Mouse (Mus musculus) left cerebral cortex, adult 6 months (tissue): Measurements from ENCODE around the gene Tas2r137. TPM values are rescaled to one million over a fixed set of nuclear protein-coding genes. Genes with fewer than 3 reads are reported as not detected.

ENCODE experiments used
- long read RNA-seq, 2 experiments: library from polyadenylated mRNA; unstranded; transcript quantifications; one replicate each; pipeline ENCODE4 v2.0.0; 2019 to 2020
- polyA plus RNA-seq: library from polyadenylated mRNA; unstranded; fragments of <200 nt; fragmentation: Nextera tagmentation; gene quantifications from 2 replicates; pipeline ENCODE4 v1.2.3, GENCODE M21; 2021

The Tas2r137 gene
- not detected in 2 replicates for polyA plus RNA-seq
- long read RNA-seq, experiment 1, result 0 reads
- long read RNA-seq, experiment 2, result 0 reads

DNA sequence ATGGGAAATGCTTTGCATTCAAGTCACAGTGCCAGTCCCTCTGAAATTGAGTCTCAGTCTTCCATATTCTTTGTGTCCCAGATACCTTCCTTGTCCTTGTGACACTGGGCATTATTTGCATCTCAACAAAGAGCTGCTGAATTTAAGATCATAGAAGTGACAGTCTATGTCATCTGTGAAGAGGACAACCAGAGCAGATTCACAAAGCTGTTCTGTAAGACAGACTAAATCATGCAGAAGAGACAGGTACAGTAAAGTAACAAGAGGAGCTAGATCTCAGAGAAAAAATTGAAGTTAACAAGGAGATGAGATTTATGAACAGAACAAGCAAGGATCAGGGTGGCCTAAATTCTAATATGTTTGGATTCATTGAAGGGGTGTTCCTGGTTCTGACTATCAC lies at the start of gene Tas2r137:
TSS of gene Tas2r137 (plus strand) at position 301 of the 400 bp plus-strand sequence.

GRCm38 (mm10) chr6:40470916-40471719 lies 19.9 kb upstream of the Tas2r137 start, which contains the start of gene Ssbp1:
Gene Ssbp1, plus strand, starts transcription at chr6:40471352.

GRCm38 (mm10) chr6:40493229-40493628 lies 2.2 kb downstream of the Tas2r137 start, which contains the start of gene Tas2r108:
Gene Tas2r108, plus strand, starts transcription at chr6:40493529.

DNA sequence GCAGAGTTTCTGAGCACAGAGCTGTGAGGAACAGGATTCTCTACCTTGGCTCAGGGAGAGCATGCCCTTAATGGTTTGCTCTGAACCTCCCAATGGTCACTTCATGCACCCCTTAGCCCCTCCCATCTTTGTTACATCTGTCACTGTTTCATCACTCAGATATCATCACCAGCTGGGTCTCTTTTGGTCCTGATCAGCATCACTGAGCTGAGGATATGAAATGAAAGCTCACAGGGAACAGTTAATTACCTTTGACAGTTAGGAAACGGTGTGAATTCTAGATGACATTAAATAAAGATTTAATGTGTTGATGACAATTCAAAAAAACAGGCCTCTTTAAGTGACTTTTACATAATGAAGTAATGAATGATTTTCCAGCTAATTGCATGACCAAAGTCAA lies 28.4 kb downstream of the Tas2r137 start, which contains the start of gene Prss37:
TSS of gene Prss37 (minus strand) at position 101 of the 400 bp plus-strand sequence.

Other genes starting within 250 kb of the Tas2r137 start
- gene Agk, start 166.1 kb upstream of the Tas2r137 start, polyA plus RNA-seq, result 30.1 and 39.7 TPM in 2 replicates
- gene E330009J07Rik, start 55.1 kb upstream of the Tas2r137 start, polyA plus RNA-seq, result 6.2 and 9.9 TPM in 2 replicates
- gene Wee2, start 52.1 kb upstream of the Tas2r137 start, polyA plus RNA-seq, result not detected in 2 replicates
- 49.0 and 76.6 TPM in 2 replicates for gene Ssbp1, start 19.9 kb upstream of the Tas2r137 start, polyA plus RNA-seq
- not detected in 2 replicates for gene Tas2r108, start 2.3 kb downstream of the Tas2r137 start, polyA plus RNA-seq
- not detected in 2 replicates for gene Prss37, start 28.3 kb downstream of the Tas2r137 start, polyA plus RNA-seq
- not detected in 2 replicates for gene Olfr461, start 63.8 kb downstream of the Tas2r137 start, polyA plus RNA-seq
- gene Olfr460, start 78.3 kb downstream of the Tas2r137 start, polyA plus RNA-seq, result not detected in 2 replicates
- gene Clec5a, start 94.6 kb downstream of the Tas2r137 start, polyA plus RNA-seq, result 5.5 and 7.8 TPM in 2 replicates
- not detected in 2 replicates for gene Tas2r138, start 122.1 kb downstream of the Tas2r137 start, polyA plus RNA-seq
- gene Mgam, start 137.6 kb downstream of the Tas2r137 start, polyA plus RNA-seq, result not detected in 2 replicates